Mouse (Mus musculus) subcutaneous adipose tissue, adult 2 months (tissue): ENCODE measurements around the gene Tmprss11c. TPM values are rescaled to one million over a fixed set of nuclear protein-coding genes. Genes with fewer than 3 reads are reported as not detected.

Source experiments
- polyA plus RNA-seq: library from polyadenylated mRNA; depleted of rRNA; stranded (reverse); fragments of >200 nt; gene quantifications from 2 replicates; pipeline ENCODE4 v1.2.3, GENCODE M21; 2012; ENCODE audit warnings: low replicate concordance; rRNA removed

The Tmprss11c gene
- polyA plus RNA-seq = not detected in 2 replicates

DNA sequence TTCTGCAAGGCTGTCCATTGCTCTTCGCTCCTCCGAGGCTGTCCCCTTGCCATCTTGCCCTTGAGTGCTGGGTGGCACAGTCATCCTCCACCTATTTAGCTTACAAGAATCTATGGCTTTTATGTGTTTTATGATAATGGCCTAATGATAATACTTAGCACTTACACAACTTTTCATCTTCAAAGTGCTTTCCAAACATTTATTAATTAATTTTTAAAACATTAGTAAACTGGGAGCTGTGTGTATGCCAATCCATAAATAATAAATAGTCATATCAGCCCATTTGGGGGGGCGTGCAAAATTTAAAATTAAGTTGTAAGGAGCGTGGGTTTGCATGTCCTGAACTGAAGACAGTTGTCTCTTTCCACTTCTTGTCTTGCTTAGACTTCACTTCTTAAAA, at the start of gene Tmprss11c:
Gene Tmprss11c (minus strand): TSS at position 101 of the 400 bp plus-strand sequence.

DNA sequence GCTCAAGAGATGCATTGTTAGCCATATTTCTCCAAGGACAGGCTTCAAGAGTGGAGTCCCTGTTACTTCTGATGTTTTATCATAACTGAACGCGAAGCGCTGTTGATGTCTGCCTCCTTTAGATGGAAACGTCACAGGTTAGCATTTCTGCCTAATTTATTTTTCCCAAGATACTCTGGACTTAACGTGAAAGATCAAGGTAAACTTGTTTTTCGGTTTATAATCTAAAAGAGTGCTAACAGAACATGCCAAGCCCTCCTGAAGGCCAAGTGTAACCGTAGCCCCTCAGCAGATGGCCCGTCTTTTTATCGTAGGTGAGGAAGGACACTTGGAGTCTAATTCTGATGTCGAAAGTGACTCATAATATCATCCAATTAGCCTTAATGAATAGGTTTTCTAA, 91.3 kb downstream of the Tmprss11c start, which contains the start of gene Gnrhr:
Gene Gnrhr (minus strand): TSS at position 101 of the 400 bp plus-strand sequence.

Other genes with a start within 250 kb of the Tmprss11c start
- gene Cenpc1, start 223.7 kb downstream of the Tmprss11c start, polyA plus RNA-seq = 2.7 and 5.1 TPM in 2 replicates
- gene Stap1, start 217.6 kb downstream of the Tmprss11c start, polyA plus RNA-seq = 0.39 and 0.44 TPM in 2 replicates
- 2.1 and 3.3 TPM in 2 replicates for gene Uba6, start 116.5 kb downstream of the Tmprss11c start, polyA plus RNA-seq
- gene Gnrhr, start 91.4 kb downstream of the Tmprss11c start, polyA plus RNA-seq = not detected in 2 replicates
- gene Tmprss11d, start 84.1 kb upstream of the Tmprss11c start, polyA plus RNA-seq = 0.04 TPM in 1 of 2 replicates, not detected in the other
- 0.19 TPM in 1 of 2 replicates, not detected in the other for gene Tmprss11a, start 179.7 kb upstream of the Tmprss11c start, polyA plus RNA-seq
- 0.80 TPM in 1 of 2 replicates, not detected in the other for gene Tmprss11g, start 229.3 kb upstream of the Tmprss11c start, polyA plus RNA-seq